Mouse (Mus musculus) testis, adult 10 weeks (tissue): ENCODE measurements around the gene Vmn1r76. TPM values are rescaled to one million over a fixed set of nuclear protein-coding genes. Genes with fewer than 3 reads are reported as not detected.

ENCODE experiments used
- polyA plus RNA-seq: library from polyadenylated mRNA; stranded (reverse); fragments of 350-450 nt; fragmentation: Illumina TruSeq; extraction: RNeasy Lipid Tissue Mini Kit (QIAGEN cat#74804); gene quantifications from one replicate; pipeline ENCODE4 v1.2.3, GENCODE M21; 2014; ENCODE audit warnings: low read depth, low replicate concordance

Gene Vmn1r76
- 0.08 TPM for polyA plus RNA-seq

DNA sequence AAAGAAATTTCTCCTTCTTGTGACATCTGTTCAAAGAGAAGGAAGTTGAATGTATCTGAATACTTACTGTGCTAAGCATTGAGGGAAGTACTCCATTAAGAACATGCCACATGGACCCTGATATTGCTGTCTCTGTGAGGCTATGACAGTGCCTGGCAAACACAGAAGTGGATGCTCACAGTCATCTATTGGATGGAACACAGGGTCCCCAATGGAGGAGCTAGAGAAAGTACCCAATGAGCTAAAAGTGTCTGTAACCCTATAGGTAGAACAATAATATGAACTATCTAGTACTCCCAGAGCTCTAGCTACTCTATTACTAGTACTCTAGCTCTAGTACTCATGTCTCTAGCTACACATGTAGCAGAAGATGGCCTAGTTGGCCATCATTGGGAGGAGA, at the start of gene Vmn1r76:
Gene Vmn1r76 (minus strand): TSS at position 101 of the 400 bp plus-strand sequence.

DNA sequence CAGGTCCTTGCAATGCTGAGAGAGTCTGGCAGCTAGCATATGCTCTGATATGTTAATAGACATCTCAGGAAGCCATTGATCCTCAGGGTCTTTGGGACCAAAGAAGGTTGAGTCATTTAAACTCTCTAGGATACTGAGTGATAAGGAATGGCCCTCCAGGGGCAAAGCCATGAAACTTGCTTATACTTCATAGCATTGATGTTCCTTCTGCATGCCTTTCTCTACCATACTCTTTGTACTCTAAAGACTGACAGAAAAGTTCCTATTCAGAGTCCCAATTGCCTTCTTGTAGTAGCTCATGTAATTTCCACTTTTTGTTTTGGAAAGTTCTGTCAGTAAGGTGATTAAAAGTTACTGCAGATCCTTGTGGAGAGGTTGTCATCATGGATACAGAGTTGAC, 63.7 kb downstream of the Vmn1r76 start, which contains the start of gene Vmn1r75:
Gene Vmn1r75 (plus strand): TSS at position 301 of the 400 bp plus-strand sequence.

Other genes starting within 250 kb of the Vmn1r76 start
- not detected for gene Vmn1r73, start 207.9 kb downstream of the Vmn1r76 start, polyA plus RNA-seq
- not detected for gene Vmn1r74, start 104.2 kb downstream of the Vmn1r76 start, polyA plus RNA-seq
- not detected for gene Vmn1r75, start 63.6 kb downstream of the Vmn1r76 start, polyA plus RNA-seq
- not detected for gene Vmn1r77, start 98.5 kb upstream of the Vmn1r76 start, polyA plus RNA-seq
- not detected for gene Vmn1r78, start 212.0 kb upstream of the Vmn1r76 start, polyA plus RNA-seq
- gene Vmn1r79, start 233.1 kb upstream of the Vmn1r76 start, polyA plus RNA-seq, result not detected